Mouse (Mus musculus) spleen, adult 2 months (tissue): ENCODE data around the gene Cerk.

Experiments used
- CTCF ChIP-seq: fragments of 200-500 bp; IDR thresholded peaks from 2 replicates; pipeline ENCODE4 v1.5.1; 2011; ENCODE audit warnings: mild to moderate bottlenecking, inconsistent platforms; ENCODE audit not compliant: insufficient read depth, insufficient read length, insufficient replicate concordance; ENCODE audit errors: extremely low read depth
- POLR2A ChIP-seq: fragments of 200-500 bp; IDR thresholded peaks from 2 replicates; pipeline ENCODE4 v1.6.1; 2011; ENCODE audit warnings: low read depth, low read length, inconsistent platforms

DNA sequence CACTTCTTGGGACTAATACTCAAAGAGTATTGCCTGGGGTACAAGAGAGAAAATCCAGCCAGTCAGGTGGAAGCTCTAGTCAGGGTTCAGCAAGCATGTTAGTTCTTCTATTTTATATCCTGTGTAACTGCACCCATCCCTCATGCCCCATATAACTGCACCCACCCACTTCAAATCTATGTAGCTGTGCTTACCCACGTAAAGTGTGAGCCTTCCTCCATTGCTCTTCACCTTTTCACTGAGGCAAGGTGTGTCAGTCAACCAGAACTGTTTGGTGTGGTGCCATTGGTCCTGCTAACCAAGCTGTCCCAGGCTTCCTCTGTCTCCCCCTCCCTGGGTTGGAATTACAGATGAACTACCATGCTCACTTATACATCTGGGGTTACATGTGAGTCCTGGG is 45.2 kb upstream of the Cerk start:
- no peak for TF ChIP-seq CTCF
- TF ChIP-seq POLR2A: no peak
